Mouse (Mus musculus) liver, embryonic 11.5 days (tissue): ENCODE measurements at regions not wholly inside any gene's neighbourhood (a gene's known extent, or its start where the extent isn't known, plus 50 kb on each side); places are given as distances from the start of the nearest gene placed in this dataset.

Experiments
- ATAC-seq: fragments of 200-750 bp; cut with Nextera tagmentation; replicated peaks from 2 replicates; pipeline ENCODE4 v1.8.0; 2017; ENCODE audit warnings: moderate number of reproducible peaks, mild to moderate bottlenecking, moderate TSS enrichment, moderate library complexity; ENCODE audit not compliant: low FRiP score
- DNase-seq: peaks from one replicate; pipeline ENCODE4 v3.0.0-alpha.2; 2017; ENCODE audit warnings: low spot score
- H3K27ac ChIP-seq: fragments of 300-500 bp; sonication (generic); 2 replicates; pipeline ENCODE4 v1.5.1; 2014; ENCODE audit warnings: mild to moderate bottlenecking, low read depth, low read length, control low read depth
- H3K27me3 ChIP-seq: fragments of 300-500 bp; sonication (generic); replicated peaks from 2 replicates; pipeline ENCODE4 v1.6.1; 2014; ENCODE audit warnings: low read length, mixed read lengths; ENCODE audit not compliant: control insufficient read depth, insufficient read depth
- H3K36me3 ChIP-seq: fragments of 300-500 bp; sonication (generic); 2 replicates; pipeline ENCODE4 v1.6.1; 2014; ENCODE audit warnings: mild to moderate bottlenecking, low read length, moderate library complexity, mixed read lengths; ENCODE audit not compliant: control insufficient read depth, insufficient read depth
- H3K4me1 ChIP-seq: fragments of 300-500 bp; sonication (generic); replicated peaks from 2 replicates; pipeline ENCODE4 v1.6.1; 2014; ENCODE audit warnings: low read length, mixed read lengths; ENCODE audit not compliant: control insufficient read depth, insufficient read depth
- H3K4me2 ChIP-seq: fragments of 300-500 bp; sonication (generic); 2 replicates; pipeline ENCODE4 v1.6.1; 2014; ENCODE audit warnings: mild to moderate bottlenecking, control low read depth, moderate library complexity
- H3K4me3 ChIP-seq: fragments of 300-500 bp; sonication (generic); 2 replicates; pipeline ENCODE4 v1.5.1; 2014; ENCODE audit warnings: low read depth, low read length, control low read depth
- H3K9ac ChIP-seq: fragments of 300-500 bp; sonication (generic); 2 replicates; pipeline ENCODE4 v1.6.1; 2014; ENCODE audit warnings: low read depth, low read length, control low read depth
- H3K9me3 ChIP-seq: fragments of 300-500 bp; sonication (generic); 2 replicates; pipeline ENCODE4 v1.6.1; 2016; ENCODE audit warnings: low read length, inconsistent platforms, mixed read lengths; ENCODE audit not compliant: control insufficient read depth
- WGBS: fragments of 180-500 bp; shearing (Covaris S2); extraction: QIAGEN DNeasy Blood & Tissue Kit; methylation state at CpG from one replicate; pipeline ENCODE4 v1.1.7; 2014; 5-methylcytosine and 5-hydroxymethylcytosine counted together

DNA sequence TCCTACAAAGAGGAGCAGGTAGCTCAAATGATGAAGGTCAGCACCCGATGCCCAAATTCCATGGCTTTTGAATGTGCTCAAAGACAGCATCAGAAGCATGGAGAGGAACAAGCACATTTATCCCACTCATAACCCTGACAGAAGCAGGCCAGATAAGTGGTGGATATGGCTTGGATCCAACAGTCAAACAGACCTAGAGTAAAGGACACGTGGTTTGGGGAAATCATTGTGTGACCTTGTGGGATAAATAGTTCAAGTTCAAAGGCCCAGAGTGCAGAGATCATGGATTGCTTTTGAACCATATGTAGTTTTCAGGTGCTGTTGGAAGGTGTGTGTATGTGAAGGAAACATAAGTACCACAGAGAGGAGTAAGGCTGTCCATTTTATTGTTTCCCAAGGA lies 94.9 kb upstream of the H2al1a start:
- WGBS, result 76% methylated on average over 2 of the region's 2 CpGs
- Histone ChIP-seq H3K4me1 (no peaks in the 10 kb centered on the region), H3K9ac (no peak overlapping the region), H3K27ac (no peak overlapping the region), H3K9me3 (no peaks in the 10 kb centered on the region), H3K36me3 (no peaks in the 10 kb centered on the region), H3K27me3 (no peaks in the 10 kb centered on the region; the same call in 1 of the 2 replicates), H3K4me3 (no peak overlapping the region), H3K4me2 (no peak overlapping the region)
- no peak for ATAC-seq
- no peak for DNase-seq

DNA sequence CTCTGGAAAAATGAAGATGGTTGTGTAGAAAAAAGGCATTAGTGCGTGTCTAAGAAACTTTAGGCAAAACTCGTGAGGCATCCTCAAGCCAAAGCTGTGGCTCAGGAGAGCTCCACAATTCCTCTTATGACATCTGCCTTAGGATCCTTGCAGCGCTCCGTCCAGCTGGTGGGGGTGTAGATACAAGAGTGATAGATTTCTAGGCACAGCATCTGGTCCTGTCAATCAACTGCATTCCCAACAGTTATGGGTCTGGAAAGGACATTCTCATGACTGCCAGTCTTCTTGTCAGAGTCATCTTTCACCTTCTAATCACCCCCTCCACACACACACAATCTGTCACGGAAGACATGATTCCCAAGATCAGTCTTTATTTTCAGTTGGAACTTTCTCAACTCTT lies 89.2 kb upstream of the H2al1a start:
- Histone ChIP-seq H3K36me3 (no peaks in the 10 kb centered on the region), H3K9ac (no peak overlapping the region), H3K27me3 (no peaks in the 10 kb centered on the region), H3K4me1 (no peaks in the 10 kb centered on the region), H3K27ac (no peak overlapping the region), H3K9me3 (no peaks in the 10 kb centered on the region), H3K4me3 (no peak overlapping the region), H3K4me2 (no peak overlapping the region)
- ATAC-seq, result no peak
- DNase-seq, result no peak
- 75% methylated on average over 5 of the region's 5 CpGs for WGBS

DNA sequence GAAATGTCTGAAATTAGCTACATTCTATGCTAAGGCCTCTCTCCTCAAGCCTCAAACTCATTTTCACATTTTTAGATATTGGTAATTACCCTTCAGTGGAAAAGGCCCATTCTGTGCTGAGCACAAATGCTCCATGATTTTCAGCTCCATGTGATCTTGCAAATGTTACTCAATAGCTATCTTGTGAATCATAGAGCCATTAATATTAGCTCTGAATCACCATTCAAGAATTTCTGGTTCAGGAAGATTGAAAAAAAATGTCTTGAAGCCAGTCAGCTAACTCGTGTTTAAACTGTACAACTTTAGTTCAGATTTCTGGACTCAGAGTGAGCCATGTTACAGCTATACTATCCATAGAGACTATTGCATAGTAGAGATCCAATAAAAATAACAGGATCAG lies 86.2 kb upstream of the H2al1a start:
- H3K27me3 ChIP-seq, result no peaks in the 10 kb centered on the region; the same call in 1 of the 2 replicates
- DNase-seq, result no peak
- no peaks in the 10 kb centered on the region for H3K36me3 ChIP-seq
- 77% methylated on average over 1 of the region's 1 CpGs for WGBS
- H3K9me3 ChIP-seq, result no peaks in the 10 kb centered on the region
- no peak overlapping the region for H3K4me2 ChIP-seq
- H3K27ac ChIP-seq, result no peak overlapping the region
- ATAC-seq, result no peak
- no peaks in the 10 kb centered on the region for H3K4me1 ChIP-seq
- H3K9ac ChIP-seq, result no peak overlapping the region
- H3K4me3 ChIP-seq, result no peak overlapping the region

DNA sequence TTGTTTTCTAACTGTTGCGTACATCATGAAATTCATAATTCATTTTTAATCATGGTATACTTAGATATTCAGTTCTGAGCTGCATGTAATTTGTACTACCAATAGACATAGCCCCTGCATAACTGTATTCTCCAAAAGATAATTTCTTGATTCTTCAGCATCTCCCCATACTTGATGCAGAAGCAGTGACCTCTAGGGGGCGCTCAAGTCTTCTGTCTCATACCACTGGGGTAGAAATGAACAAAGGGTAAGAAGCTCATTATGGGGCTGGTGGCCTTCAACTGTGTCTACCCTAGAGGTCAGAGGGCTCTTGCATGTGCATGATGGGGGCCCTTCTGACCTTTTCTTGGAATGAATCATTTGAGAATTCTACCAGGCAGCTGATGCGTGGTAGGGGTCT lies 85.6 kb upstream of the H2al1a start:
- H3K27ac ChIP-seq, result no peak overlapping the region
- H3K27me3 ChIP-seq, result no peaks in the 10 kb centered on the region; the same call in 1 of the 2 replicates
- no peaks in the 10 kb centered on the region for H3K9me3 ChIP-seq
- WGBS, result 61% methylated on average over 3 of the region's 3 CpGs
- H3K4me1 ChIP-seq, result no peaks in the 10 kb centered on the region
- H3K36me3 ChIP-seq, result no peaks in the 10 kb centered on the region
- no peak overlapping the region for H3K4me3 ChIP-seq
- ATAC-seq (no peak), DNase-seq (no peak)
- H3K9ac ChIP-seq, result no peak overlapping the region
- H3K4me2 ChIP-seq, result no peak overlapping the region

DNA sequence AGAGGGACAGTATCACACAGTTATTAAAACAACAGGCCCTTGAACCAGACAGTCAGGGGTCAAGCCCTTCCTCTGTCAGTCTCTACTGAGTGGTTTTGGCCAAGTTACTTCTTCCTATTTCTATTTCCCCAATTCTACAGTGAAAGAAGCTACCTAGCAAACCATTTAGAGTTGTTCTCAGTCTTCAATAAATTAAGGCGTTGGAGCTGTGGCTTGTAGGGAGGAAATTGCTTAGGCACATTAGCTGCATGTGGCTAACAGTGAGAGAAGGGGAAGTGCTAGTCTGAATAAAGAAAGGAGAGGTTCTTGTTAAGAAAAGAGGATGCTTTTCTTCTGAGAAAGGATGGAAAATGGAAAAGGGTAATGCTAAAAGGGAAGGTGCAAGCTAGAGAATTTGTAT lies 60.0 kb upstream of the H2al1a start:
- 44% methylated on average over 1 of the region's 1 CpGs for WGBS

DNA sequence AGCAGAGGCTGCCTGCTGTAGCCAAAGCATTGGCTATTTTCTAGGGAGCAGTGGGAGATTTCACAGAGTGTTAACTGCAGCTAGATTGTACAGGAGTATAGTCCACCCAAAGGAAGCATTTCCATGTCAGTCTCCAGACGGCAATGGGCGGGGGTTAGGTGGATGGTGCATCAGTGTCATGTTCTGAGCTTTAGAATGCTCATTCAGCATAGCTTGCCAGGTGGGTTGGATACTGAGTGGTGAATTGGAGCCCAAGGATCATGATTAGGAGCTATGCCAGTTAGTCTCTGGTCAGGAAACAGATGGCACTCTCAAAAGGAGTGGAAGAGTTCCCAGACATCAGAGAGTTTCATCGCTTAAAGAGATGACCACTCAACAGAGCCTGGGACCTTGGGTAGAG lies 53.5 kb upstream of the H2al1a start:
- 87% methylated on average over 3 of the region's 3 CpGs for WGBS

More for the DNA sequence above, 60.0 kb upstream of the H2al1a start:
- no peak for ATAC-seq
- Histone ChIP-seq H3K4me1 (no peaks in the 10 kb centered on the region), H3K4me3 (no peak overlapping the region), H3K9ac (no peak overlapping the region), H3K27me3 (no peaks in the 10 kb centered on the region), H3K36me3 (no peaks in the 10 kb centered on the region), H3K9me3 (no peaks in the 10 kb centered on the region), H3K27ac (no peak overlapping the region), H3K4me2 (no peak overlapping the region)
- no peak for DNase-seq

More for the DNA sequence above, 53.5 kb upstream of the H2al1a start:
- H3K9ac ChIP-seq, result no peak overlapping the region
- H3K36me3 ChIP-seq, result no peaks in the 10 kb centered on the region
- H3K27me3 ChIP-seq, result 0 out of 2 replicates have a peak, but pooled peaks cover 1% of the 10 kb centered on the region
- no peak overlapping the region for H3K4me2 ChIP-seq
- H3K9me3 ChIP-seq, result no peaks in the 10 kb centered on the region
- no peak overlapping the region for H3K4me3 ChIP-seq
- DNase-seq, result no peak
- ATAC-seq, result no peak
- H3K27ac ChIP-seq, result no peak overlapping the region
- H3K4me1 ChIP-seq, result no peaks in the 10 kb centered on the region
